Mouse (Mus musculus): ENCODE measurements around the gene Arf3.

The Arf3 gene

DNA sequence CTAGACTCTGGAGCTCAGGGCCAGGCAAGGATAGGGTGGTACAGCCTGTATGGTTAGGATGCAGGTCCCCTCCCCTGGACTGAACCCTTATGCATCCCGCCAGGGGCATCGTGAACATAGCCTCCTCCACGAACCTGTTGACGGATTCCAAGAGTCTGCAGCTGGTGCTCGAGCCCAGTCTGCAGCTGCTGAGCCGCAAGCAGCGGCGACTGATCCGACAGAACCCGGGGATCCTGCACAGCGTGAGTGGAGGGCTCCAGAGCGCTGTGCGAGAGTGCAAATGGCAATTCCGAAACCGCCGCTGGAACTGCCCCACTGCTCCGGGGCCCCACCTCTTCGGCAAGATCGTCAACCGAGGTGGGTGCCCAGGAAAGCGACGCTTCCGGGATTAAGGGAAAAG, 27.7 kb upstream of the Arf3 start:
- DNase-seq: no peak

DNA sequence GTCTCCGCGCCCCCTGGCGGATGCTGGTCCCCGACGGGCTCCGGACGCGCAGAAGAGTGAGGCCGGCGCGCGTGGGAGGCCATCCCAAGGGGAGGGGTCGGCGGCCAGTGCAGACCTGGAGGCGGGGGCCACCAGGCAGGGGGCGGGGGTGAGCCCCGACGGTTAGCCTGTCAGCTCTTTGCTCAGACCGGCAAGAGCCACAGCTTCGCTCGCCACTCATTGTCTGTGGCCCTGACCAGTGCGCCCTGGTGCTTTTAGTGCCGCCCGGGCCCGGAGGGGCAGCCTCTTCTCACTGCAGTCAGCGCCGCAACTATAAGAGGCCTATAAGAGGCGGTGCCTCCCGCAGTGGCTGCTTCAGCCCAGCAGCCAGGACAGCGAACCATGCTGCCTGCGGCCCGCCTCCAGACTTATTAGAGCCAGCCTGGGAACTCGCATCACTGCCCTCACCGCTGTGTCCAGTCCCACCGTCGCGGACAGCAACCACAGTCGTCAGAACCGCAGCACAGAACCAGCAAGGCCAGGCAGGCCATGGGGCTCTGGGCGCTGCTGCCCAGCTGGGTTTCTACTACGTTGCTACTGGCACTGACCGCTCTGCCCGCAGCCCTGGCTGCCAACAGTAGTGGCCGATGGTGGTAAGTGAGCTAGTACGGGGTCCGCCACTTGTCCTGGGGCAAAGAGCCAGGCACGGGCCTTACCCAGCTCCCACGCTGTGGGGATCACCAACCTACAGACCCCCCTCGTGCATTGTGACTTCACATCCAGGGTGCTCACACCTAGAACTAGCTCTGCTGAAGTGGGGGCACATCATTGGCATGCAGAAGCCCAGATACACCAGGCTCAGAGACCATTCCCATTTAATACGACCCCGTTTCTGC, 26.9 kb upstream of the Arf3 start, which contains the start of gene Wnt1:
Gene Wnt1 (plus strand): TSS at position 197 of the 875 bp plus-strand sequence.
- peak in 1 of 2 experiments; percentile 37 for DNase-seq

DNA sequence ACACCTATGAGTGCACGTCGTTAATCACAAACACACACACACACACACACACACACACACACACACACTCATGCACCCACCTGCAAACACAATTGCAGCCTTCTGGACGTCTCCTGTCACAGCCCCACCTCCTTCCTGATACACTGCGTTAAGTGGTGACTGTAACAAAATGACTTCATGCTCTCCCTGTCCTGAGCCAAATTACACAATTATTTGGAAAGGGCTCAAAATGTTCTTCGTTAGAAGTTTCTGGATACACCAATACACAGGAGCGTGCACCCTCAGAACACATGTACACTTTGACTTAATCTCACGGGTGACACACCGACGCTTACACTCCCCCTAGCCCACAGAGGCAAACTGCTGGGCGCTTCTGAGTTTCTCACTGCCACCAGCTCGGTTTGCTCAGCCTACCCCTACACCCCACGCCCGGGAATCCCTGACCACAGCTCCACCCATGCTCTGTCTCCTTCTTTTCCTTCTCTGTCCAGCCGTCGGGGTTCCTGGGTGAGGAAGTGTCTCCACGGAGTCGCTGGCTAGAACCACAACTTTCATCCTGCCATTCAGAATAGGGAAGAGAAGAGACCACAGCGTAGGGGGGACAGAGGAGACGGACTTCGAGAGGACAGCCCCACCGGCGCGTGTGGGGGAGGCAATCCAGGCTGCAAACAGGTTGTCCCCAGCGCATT, 26.1 kb upstream of the Arf3 start:
- no peak for DNase-seq

DNA sequence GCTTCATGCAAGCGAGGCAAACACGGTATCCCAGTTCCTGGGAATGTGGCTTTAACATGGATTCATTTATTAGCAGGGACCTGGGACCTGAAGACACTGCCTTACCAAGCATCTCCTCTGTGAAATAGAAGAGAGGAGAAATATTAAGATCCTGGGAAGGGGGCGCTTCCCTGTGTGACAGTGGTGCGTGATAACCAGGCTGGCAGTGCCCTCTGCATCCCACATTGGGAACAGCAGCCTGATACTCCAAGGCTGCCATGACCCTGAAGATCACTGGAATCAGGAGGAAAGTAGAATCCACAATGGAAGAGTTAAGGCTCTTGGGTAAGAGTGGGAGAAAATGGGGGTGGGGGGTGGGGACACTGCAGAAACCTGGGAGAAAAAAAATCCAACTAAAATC, 24.9 kb upstream of the Arf3 start:
- no peak for DNase-seq

DNA sequence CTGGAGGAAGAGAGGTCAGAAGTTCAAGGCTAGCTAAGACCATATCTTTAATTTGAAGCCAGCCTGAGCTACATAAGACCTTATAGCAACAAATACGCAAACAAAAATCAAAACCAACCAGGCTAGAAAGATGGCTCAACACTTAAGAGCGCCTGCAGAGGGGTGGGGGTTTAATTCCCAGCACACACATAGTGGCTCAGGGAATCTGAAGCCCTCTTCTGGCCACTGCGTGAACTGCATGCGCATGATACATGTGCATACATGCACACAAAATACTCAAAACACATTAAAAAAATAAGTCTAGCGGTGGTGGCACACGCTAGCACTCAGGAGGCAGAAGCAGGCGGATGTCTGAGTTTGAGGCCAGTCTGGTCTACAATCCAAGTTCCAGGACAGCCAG, 22.7 kb upstream of the Arf3 start:
- no peak for DNase-seq

DNA sequence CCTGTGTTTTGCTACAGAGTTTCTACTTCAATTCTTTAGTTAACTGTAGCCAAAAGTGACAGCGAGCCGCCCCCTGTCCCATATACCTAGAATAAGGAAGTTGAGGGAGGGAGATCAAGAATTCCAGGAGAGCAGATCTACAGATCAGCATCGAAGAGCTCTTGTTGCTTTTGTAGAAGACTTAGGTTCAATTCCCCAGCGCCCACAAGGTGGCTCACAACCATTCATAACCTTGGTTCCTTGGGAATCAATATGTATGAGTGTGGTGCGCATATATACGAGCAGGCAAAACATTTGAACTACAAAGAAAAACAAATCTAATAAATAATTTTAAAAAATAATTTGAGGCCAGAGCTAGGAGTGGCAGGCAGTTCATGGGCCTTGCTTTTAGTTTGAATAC, 18.2 kb upstream of the Arf3 start:
- no peak for DNase-seq

DNA sequence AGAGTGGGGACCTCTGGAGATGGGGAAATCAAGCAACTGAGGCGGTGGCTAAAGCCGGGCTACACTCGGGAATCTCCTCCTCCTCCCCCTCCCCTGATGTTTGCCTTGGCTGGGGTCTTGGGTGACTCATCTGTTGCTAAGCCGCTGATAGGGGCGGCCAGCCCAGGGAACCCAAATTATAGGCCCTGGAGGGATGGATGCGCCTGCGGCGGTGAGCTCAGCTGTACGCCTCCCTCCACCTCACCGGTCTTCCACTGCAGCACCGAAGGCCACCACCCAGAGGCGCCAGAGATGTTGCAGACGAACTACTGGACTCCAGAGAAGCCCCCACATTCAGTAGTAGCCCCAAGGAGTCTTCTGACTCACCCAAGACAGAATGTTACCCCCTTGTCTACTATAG, 17.6 kb upstream of the Arf3 start:
- no peak for DNase-seq

DNA sequence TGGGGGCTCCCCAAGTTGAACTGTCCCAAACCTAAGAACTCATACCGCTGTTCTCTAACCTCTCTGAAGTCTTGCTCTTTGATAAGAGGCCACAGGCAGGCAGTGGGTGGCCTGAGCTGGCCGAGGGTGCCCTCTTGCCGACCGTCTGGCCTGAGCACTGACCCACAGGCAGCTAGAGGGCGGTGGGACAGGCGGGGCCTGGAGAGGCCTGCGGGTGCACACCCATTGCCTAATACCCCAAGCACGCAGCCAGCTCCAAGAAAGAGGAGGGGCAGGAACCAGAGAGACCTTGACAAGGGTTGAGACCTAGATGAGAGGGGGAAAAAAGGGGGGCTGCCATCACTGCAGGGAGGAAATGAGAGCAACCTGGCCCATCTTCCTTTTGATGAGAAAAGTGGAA, 17.1 kb upstream of the Arf3 start:
- no peak for DNase-seq

DNA sequence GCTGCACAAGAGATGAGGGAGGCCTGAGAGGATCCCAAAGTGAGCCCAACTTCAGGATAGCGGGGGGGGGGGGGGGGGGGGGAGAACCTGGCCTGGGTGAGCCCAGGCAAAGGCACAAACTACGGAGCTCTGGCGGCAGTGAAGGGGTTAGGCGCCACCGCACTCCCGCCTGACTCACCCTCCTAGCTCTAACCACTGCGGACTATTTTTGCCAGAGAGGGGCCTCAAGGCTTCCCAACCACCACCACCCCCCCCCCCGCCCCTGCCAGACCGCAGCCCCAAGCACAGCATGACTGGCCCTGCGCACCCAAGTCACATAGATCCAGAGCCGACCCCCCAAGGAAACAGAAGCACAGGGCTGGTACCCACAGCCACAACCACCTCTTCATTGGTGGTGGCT, 15.8 kb upstream of the Arf3 start:
- DNase-seq: no peak

DNA sequence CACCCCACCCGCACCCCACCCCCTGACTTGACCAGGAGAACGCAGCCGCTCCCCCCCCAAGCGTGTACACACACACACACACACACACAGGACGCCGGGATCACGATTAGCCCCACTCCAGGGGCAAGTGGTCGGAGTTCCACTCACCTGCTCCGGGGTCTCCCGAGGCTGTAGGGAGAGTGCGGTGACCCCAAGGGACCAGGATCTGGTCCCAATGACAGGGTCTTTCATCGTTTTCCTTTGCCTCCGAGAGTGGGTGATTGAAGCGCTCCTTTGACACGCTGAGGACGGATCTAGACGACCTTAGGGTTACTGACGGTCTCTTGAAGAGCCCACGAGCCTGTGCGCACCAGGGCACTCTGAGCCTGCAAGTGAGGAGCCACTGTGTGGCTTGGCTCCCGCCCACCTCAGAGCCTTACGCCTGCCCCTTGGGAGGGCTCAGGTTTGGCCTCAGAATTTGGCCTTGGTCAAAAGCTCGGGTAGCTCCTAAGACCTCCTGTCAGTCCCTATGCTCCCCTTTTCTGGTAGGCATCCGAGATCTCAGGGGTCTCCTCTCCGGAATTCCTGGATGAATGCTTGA, 15.3 kb upstream of the Arf3 start:
- DNase-seq: no peak

DNA sequence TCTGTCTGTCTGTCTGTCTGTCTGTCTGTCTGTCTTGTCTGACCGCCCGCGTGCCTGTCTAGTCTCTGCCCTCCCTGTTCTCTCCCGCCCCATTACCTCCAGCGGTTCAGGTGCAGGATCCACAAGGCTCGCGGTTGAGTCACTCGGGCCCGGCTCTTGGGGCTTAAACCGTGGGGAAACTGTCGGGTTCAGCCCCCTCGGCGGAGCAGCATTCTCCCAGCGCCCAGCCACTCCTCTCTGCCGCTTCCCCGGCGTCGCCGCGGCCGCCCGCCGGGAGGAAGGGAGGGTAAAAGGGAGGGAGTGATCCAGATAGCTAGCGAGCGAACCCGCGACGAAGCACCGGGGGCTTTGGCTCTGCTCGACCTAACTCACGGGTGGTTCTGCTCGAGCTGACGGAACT, 14.7 kb upstream of the Arf3 start, which contains the start of gene Wnt10b:
Gene Wnt10b (minus strand): TSS at position 389 of the 400 bp plus-strand sequence.
- DNase-seq: no peak

DNA sequence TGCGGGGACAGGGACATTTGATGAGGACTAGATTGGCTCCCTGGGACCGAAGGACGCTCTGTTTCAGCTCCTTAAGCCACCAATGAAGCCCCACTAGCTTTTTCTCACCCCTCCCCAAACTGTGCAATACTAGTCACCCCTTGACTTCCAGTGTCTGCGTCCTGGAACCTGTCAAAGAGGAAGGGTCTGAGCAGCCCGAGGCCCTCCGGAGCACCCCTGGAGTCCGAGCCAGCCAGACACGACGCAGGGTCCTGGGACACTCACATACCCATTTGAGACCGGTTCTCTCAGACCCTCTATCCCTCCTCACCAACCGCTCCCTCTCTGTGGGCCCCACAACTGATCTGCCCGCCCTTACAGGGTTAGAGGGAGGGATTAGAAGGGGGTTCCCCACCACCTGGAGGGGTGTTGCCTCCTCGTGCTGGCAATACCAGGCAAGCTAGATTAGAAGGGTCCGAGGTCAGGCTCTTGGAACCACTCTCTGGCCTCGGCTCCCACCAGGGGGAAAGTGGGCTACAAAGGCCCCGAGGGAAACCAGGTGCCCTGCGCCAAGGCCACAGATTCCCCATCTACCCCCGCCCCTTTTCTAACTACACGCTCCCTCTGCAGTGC, 14.1 kb upstream of the Arf3 start:
- no peak for DNase-seq

DNA sequence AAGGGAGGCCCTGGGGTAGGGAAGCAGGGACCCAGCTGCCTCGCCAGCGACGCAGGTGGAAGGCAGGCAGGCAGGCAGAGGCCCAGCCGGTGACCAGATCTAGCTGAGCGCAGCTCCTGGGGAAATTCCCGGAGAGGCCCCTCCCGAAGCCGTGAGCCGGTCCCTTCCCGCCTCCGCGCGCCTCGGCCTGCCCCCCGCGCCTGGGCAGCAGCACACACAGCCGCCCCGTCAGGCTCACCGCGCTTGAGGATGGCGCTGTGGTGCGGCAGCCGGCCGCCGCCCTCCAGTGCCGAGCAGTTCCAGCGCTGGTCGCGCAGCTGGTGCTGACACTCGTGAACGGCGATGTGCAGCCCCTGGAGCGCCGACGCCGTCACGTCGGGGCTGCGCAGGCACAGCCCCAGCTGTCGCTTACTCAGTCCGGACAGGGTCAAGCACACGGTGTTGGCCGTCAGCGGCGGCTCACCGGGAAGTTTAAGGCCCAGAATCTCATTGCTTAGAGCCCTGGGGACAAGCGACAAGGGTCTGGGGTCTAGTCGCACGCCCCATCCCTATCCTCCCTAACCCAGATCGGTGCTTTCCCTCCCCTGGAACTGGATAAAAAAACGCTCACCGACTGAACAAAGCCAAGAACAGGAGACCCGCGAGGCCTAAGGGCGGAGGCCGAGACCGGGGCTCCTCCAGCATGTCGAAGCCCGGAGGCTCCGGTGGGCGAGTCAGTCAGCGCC, 13.4 kb upstream of the Arf3 start:
- no peak for DNase-seq

DNA sequence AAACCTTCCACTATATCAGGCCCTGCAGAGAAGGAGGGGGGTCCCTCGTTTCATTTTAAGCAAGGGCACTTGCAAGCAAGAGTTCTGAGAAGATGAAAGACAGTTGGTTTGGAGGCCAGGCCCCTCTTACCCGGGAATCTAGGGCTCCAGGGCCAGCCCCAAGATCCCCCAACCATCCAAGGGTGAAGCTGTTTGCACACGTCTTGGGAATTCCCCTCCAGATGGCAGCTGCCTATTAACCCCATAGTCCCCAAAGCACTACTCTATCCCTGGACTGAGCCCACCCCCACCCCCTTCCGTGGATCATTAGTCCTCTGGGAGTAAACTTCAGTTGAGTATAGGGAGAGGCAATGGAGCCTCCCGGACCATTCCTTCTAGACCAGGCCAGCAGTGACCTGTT, 12.5 kb upstream of the Arf3 start:
- no peak for DNase-seq

DNA sequence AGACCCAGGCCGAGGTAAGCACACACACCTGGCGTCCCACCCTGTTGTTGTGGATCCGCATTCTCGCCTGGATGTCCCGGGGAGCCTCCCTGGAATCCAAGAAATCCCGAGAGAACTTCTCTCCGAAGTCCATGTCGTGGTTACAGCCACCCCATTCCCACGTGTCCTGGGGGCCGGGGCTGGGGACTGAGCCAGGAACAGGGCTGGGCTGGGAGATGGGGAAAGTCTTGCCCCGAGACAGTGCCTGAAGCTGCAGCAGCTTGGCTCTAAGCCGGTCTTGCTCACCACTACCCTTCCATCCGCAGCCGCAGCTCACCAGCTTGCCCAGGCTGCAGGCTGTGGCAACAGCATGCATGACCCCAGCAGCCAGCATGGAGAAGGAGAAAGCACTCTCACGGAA, 11.1 kb upstream of the Arf3 start:
- DNase-seq: no peak

DNA sequence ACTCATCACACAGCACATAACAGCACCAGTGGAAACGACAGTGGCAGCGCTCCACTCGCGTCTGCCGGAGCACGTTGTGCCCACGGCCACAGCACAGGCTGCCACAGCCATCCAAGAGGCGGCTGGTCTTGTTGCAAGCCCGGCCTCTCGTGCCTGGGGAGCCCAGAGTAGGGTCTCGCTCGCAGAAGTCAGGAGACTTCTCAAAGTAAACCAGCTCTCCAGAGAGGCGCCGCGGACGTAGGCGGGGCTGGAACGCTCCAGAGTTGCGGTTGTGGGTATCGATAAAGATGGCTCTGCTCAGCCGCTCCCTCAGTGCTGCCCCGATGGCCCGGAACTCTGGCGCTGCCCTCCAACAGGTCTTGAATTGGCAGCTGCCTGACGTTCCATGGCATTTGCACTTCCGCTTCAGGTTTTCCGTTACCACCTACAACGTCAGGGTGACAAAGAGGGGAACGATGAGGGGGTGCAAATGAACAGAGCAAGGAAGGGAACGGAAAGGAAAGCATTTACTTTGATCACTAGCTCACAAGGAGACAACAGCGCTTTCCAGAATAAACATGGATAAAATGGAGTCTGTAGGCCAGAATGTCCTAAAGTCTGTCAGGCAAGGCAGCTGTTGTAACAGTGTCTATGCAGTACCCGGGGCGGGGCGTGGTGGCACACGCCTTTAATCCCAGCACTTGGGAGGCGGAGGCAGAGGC, 9.6 kb upstream of the Arf3 start:
- no peak for DNase-seq

DNA sequence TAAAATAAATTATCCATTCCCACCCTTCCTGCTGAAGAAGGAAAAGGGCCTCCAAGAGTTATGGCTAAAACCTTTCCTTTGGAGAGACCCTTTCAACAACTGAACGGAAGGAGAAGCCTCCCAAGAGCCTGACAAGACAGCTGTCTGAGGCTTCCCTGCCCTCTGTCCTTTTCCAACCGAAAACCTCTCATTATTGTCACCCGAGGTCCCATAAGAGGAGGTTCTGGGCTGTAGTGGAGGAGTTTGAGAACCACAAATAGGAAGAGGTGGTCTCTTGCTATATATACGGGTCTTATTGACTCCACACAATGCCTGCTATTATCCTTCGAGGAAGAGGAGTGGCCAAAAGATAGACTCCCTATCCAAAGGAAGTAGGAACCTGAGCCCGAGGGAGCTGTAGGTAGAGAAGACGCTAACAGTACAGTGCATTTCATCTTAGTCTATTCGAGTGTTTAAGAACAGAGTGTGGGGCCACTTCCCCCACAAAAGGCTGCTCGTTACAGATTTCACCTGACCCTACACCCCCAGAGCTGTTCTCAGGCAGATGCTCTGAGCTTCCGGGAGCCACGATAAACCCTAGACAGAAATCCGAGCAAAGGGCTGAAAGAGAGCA, 8.9 kb upstream of the Arf3 start:
- no peak for DNase-seq

DNA sequence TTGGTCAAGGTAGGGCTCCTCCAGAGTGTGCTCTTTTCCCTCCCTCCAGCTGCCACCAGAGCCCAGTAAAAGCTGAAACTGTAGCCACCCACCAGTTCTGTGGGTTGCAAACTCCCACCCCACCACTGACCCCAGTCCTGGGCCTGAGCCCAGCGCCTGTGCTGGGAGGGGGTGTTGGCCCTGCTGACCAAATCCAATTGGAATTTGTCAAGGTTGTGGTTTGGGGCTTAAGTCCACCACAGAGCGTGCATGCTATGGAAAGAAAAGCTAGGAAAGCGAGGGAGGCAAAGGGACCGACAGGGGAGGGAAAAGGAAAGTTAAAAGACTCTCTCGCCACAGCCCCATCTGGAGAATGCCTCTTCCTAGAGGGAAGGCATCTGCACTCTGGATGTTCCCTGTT, 5.2 kb upstream of the Arf3 start:
- DNase-seq: no peak

DNA sequence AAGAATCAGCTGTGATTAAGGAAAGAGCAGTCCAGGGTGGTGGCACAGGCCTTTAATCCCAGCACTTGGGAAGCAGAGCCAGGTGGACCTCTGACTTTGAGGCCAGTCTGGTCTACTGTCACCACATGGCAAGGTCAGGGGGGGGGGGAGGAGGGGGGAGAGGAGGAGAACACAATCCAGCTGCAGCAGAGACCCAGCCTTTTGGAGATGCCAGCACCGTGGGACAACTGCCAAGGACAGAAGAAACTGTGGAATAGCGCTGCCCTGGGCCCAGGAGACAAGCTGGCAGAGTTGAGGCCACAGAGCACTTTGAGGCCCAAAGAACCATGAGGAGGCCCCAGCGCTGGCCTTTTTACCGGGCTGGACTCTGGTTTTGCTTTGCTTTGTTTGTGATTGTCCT, 2.9 kb upstream of the Arf3 start:
- no peak for DNase-seq

DNA sequence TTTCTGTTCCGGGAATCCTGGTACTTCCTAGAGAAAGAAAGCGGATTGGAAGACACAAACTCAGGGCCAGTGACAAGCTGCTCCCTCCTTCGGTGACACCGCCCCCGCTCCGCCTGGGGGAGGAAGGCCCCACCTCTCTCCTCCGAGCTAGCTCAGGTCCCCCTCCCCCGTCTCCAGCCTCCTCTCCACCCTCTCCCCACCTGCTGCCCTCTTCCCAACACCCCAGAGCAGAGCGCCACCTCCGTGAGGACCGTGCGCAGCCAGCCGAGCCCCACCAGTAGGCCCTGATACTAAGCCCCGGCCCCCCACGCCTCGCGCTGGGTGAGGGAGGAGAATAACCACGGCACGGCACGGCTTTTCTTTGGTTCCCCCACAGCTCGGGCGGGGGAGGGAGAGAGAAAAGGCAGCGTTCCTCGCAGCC, 803 bp downstream of the Arf3 start:
- peak; percentile 72 to 85 for DNase-seq

DNA sequence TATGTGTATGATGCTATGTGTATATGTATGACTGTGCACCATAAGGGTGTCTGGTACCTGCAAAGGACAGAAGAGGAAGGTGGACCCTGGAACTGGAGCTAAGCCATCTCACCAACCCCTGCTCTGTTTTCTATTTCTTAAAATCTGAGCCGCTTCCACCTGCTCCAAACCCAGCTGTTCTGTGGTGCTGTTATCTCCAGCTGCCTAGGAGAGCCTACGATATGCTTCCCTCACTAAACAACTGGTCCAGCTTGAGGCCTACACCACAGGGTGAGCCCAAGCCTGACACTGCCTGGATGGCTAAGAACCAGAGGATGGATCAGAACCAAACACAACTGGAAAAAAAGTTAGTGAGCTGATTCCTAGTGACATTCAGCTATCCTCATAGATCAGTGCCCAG, 8.9 kb downstream of the Arf3 start:
- no peak for DNase-seq

DNA sequence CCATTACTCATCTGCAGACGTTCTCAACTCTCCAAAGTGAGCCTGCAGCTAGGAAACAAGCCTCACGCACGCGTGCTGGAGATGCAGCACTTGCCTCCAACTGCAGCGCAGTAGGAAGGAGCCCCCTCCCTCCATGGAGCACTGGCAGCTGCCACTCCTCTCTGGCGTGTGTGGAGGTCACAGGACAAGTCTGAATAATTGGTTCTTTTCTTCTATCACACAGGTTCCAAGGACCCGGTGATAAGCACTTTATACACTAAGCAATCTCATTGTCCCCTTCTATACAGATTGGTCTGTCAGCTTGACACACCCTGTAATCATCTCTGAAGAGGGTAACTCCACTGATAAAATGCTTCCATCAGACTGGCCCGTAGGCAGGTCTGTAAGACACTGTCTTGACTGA, 10.0 kb downstream of the Arf3 start:
- no peak for DNase-seq

All from cerebellum, adult 18-20 months (tissue).